Mouse (Mus musculus) embryonic facial prominence, embryonic 12.5 days (tissue): ENCODE results near the gene Gm3625. TPM values are rescaled to one million over a fixed set of nuclear protein-coding genes. Genes with fewer than 3 reads are reported as not detected.

Experiments
- ATAC-seq: fragments of 200-750 bp; cut with Nextera tagmentation; 2 replicates; pipeline ENCODE4 v1.8.0; 2017; ENCODE audit not compliant: insufficient number of reproducible peaks, insufficient read depth, low FRiP score, low TSS enrichment
- H3K27ac ChIP-seq: fragments of 300-500 bp; sonication (generic); 2 replicates; pipeline ENCODE4 v1.5.1; 2016; ENCODE audit warnings: mild to moderate bottlenecking
- H3K27me3 ChIP-seq: fragments of 300-500 bp; sonication (generic); 2 replicates; pipeline ENCODE4 v1.6.1; 2016; ENCODE audit warnings: mild to moderate bottlenecking, moderate library complexity
- H3K36me3 ChIP-seq: fragments of 300-500 bp; sonication (generic); 2 replicates; pipeline ENCODE4 v1.6.1; 2016; ENCODE audit warnings: mild to moderate bottlenecking
- H3K4me1 ChIP-seq: fragments of 300-500 bp; sonication (generic); 2 replicates; pipeline ENCODE4 v1.6.1; 2016
- H3K4me2 ChIP-seq: fragments of 300-500 bp; sonication (generic); replicated peaks from 2 replicates; pipeline ENCODE4 v1.6.1; 2016; ENCODE audit warnings: mild to moderate bottlenecking, moderate library complexity
- H3K4me3 ChIP-seq: fragments of 300-500 bp; sonication (generic); 2 replicates; pipeline ENCODE4 v1.5.1; 2016; ENCODE audit warnings: mild to moderate bottlenecking
- H3K9ac ChIP-seq: fragments of 300-500 bp; sonication (generic); 2 replicates; pipeline ENCODE4 v1.6.1; 2016; ENCODE audit warnings: mild to moderate bottlenecking, moderate library complexity
- H3K9me3 ChIP-seq: fragments of 300-500 bp; sonication (generic); 2 replicates; pipeline ENCODE4 v1.6.1; 2016; ENCODE audit warnings: mild to moderate bottlenecking, moderate library complexity
- WGBS: fragments of 180-500 bp; shearing (Covaris S2); methylation state at CpG from one replicate; pipeline ENCODE4 v1.1.7; 2016; 5-methylcytosine and 5-hydroxymethylcytosine counted together
- polyA plus RNA-seq: library from polyadenylated mRNA; unstranded; fragments of >200 nt; fragmentation: Nextera tagmentation; extraction: Ambion mirVana; gene quantifications from 2 replicates; pipeline ENCODE4 v1.2.1, GENCODE M21; 2016

Gm3625 gene
- polyA plus RNA-seq, result not detected in 2 replicates

DNA sequence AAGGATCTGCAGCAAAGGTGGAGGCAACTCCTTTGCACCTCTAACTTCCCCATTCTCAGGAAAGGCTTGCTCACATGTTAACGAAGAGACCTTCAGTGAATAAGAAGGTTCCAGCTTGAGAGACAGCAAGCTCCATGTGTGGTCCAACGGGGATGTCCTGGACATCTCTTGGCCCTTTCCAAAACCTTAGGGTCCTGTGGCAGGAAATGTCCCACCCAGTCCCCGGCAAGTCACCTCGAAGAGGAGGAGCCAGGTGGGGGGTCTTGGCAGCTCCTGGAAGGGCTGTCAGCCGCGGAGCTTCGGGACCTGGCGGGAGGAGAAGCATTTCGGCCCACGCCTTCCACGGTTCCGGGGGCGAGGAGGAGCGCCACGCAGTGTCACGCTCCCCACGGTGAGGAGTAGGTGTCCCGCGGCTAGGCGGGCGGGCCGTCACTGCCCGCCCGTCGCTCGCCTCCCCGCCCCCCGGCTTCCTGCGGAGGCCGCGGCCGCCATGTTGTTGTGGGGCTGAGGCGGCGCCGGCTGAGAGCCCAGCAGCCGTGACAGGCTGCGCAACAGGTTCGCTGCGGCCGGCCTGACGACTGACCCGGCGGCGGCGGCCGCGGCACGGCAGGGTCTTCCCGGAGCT, at the start of gene Gm3625, which contains the start of gene Itsn2:
Gm3625 (minus strand) TSS at position 387 of the 625 bp plus-strand sequence.
Itsn2 (plus strand) TSS at position 98 of the 625 bp plus-strand sequence.
- Histone ChIP-seq H3K4me3 (peak within 1 kb of the TSS; percentile 89), H3K9me3 (no peaks in the 10 kb centered on the region), H3K4me1 (peaks cover 8% of the 10 kb centered on the region; the same call in 1 of the 2 replicates), H3K9ac (peak within 1 kb of the TSS; percentile 85), H3K27me3 (no peaks in the 10 kb centered on the region), H3K36me3 (no peaks in the 10 kb centered on the region), H3K27ac (peak within 1 kb of the TSS; percentile 67), H3K4me2 (peak within 1 kb of the TSS; percentile 60)
- under 1% methylated on average over 49 of the region's 49 CpGs for WGBS
- peak; percentile 90 for ATAC-seq

DNA sequence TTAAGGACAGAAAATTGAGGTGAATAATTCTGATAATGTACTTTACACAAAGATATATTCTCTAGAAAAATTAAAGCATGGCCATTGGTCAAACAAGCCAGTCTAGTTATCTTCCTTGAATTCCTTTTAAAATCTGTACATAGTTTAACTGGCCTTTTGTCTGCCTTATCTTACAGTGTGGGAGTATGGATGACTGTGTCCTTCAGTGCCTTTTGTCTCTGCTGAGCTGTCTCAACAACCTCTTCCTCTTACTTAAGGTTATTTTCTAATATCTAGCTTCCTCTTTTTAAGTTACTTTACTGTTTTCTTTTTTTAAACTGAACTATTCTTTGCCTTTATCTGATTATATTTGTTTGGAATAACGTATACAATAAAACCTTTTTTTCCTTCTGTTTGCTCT, 48.0 kb upstream of the Gm3625 start:
- H3K27ac ChIP-seq, result no peak overlapping the region
- no peaks in the 10 kb centered on the region for H3K27me3 ChIP-seq
- no peaks in the 10 kb centered on the region for H3K9me3 ChIP-seq
- H3K4me2 ChIP-seq, result no peak overlapping the region
- ATAC-seq, result no peak
- H3K4me1 ChIP-seq, result no peaks in the 10 kb centered on the region
- 98% methylated on average over 1 of the region's 1 CpGs for WGBS
- H3K36me3 ChIP-seq, result peaks cover 25% of the 10 kb centered on the region
- no peak overlapping the region for H3K4me3 ChIP-seq
- no peak overlapping the region for H3K9ac ChIP-seq

DNA sequence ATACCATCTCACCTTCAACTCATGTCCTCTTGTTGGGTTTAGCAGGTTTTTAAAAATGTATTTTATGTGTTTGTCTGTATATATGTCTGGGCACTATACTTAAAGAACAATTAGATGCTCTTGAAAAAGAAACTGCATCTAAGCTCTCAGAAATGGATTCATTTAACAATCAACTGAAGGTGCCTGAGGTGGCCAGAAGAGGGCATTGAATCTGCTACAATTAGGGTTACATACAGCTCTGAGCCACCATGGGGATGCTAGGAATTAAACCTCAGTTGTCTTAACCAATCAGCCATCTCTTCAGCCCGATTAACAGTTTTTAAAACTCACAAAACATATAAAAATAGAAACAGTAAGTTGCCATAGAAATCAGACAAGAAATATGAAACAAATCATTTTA, 45.7 kb upstream of the Gm3625 start:
- WGBS, result 85% methylated on average over 1 of the region's 1 CpGs
- ATAC-seq, result no peak
- H3K9me3 ChIP-seq, result no peaks in the 10 kb centered on the region
- H3K27me3 ChIP-seq, result no peaks in the 10 kb centered on the region
- H3K4me1 ChIP-seq, result no peaks in the 10 kb centered on the region
- H3K27ac ChIP-seq, result no peak overlapping the region
- no peak overlapping the region for H3K9ac ChIP-seq
- H3K4me2 ChIP-seq, result no peak overlapping the region
- peaks cover 38% of the 10 kb centered on the region for H3K36me3 ChIP-seq
- no peak overlapping the region for H3K4me3 ChIP-seq

DNA sequence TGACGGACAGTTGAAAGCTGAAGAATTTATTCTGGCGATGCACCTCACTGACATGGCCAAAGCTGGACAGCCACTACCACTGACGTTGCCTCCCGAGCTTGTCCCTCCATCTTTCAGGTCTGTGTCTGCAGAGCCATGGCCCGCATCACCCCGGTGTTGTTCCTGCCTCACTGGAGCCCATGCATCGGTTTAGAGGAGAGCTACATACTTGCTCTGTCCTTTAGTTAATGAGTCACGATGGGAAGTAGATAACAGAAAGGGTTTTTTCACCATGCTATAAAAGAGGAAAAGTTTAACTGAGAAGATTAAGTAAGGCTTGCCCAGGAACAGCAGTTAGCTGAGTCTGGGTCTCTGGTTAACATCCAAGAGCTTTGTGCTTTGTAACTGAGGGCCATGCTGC, 40.2 kb upstream of the Gm3625 start:
- H3K9me3 ChIP-seq, result no peaks in the 10 kb centered on the region
- H3K4me3 ChIP-seq, result no peak overlapping the region
- no peaks in the 10 kb centered on the region for H3K27me3 ChIP-seq
- H3K4me2 ChIP-seq, result no peak overlapping the region
- no peak overlapping the region for H3K9ac ChIP-seq
- peaks cover 41% of the 10 kb centered on the region for H3K36me3 ChIP-seq
- 87% methylated on average over 8 of the region's 8 CpGs for WGBS
- H3K27ac ChIP-seq, result no peak overlapping the region
- no peaks in the 10 kb centered on the region for H3K4me1 ChIP-seq
- ATAC-seq, result no peak

DNA sequence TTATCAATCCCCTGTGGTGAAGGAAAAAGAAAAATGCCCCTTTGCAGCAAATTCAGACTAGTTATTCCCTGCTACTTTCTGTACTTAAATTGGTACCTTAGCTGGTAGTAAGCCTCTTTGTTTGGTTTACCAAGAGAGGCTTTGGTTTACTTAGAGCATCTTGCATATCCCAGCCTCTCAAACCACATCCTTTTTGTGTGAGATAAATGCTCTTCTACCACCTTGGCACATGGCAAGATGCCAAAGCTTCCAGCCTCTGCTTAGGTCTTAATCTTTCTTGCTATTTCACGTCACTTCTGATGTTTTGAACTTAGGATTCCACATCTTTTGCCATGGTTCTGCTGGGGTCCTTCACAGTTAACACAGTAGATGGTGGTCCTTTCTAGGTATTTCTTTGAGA, 31.5 kb upstream of the Gm3625 start:
- H3K4me2 ChIP-seq, result no peak overlapping the region
- no peak for ATAC-seq
- WGBS, result 78% methylated on average over 1 of the region's 1 CpGs

DNA sequence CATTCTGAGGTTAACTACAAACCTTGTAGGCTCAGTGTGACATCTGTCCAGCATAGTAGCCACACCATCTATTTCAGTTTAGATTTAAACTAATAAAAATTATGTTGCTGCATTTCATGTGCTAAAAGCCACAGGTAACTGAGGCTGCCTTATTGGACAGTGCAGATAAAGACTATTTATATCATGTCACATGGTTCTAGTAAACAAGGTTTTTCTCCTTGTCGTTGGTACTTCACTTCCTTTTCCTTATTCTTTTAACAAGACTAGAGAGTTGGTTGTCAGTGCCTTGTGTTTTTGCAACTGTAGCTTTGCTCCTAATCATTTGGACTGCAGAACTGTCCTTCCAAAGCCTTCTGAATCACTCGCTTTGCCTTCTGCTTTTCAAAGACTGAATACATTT, 22.0 kb upstream of the Gm3625 start:
- ATAC-seq, result no peak
- Histone ChIP-seq H3K9ac (no peak overlapping the region), H3K4me3 (no peak overlapping the region), H3K36me3 (no peaks in the 10 kb centered on the region), H3K9me3 (no peaks in the 10 kb centered on the region), H3K4me1 (peaks cover 3% of the 10 kb centered on the region; the same call in 1 of the 2 replicates), H3K4me2 (no peak overlapping the region), H3K27ac (no peak overlapping the region), H3K27me3 (no peaks in the 10 kb centered on the region)
- 71% methylated on average over 2 of the region's 2 CpGs for WGBS

More for the DNA sequence above, 31.5 kb upstream of the Gm3625 start:
- Histone ChIP-seq H3K9ac (no peak overlapping the region), H3K27me3 (no peaks in the 10 kb centered on the region), H3K27ac (no peak overlapping the region), H3K4me3 (no peak overlapping the region), H3K9me3 (no peaks in the 10 kb centered on the region), H3K36me3 (no peaks in the 10 kb centered on the region; the same call in 1 of the 2 replicates), H3K4me1 (no peaks in the 10 kb centered on the region)

DNA sequence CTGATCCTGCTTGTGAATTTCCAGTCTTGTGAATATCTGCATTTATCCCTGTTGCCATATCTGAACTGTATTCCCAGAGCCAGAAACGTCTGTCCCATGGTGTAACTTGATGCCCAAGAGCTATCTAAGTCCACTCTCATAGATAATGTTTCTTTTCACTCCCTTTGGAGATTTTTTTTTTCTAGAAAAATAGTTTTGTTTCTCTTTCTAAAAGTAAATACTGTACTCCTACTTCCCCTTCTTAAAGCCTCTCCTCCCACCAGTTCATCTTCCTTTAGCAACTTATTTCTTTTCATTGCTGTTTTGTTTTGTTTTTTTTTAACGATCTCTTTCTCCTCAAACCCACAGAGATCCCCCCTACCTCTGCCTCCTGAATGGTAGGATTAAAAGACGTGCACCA, 13.9 kb upstream of the Gm3625 start:
- Histone ChIP-seq H3K27me3 (no peaks in the 10 kb centered on the region), H3K9ac (no peak overlapping the region), H3K27ac (no peak overlapping the region), H3K4me1 (0 out of 2 replicates have a peak, but pooled peaks cover 4% of the 10 kb centered on the region), H3K4me3 (no peak overlapping the region), H3K4me2 (no peak overlapping the region), H3K9me3 (no peaks in the 10 kb centered on the region), H3K36me3 (no peaks in the 10 kb centered on the region)
- WGBS, result 40% methylated on average over 3 of the region's 3 CpGs
- ATAC-seq, result no peak

DNA sequence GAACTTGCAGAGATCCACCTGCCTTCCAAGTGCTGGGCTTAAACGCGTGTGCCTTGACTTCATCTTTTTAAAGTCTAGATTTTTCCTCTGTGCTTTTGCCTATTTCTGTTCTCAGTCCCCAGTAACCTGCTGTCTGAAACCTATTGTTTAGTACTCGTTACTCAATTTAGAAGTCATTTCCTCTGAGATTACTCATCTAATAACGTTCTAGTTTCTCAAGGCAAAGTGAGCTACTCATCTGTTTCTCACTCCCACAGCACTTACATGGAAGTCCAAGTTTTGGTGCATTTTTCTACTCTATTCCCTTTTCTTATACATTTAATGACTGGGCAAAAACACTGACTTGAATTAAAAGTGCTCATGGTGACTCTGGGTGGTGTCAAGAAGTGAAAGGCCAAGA, 7.0 kb upstream of the Gm3625 start:
- no peak for ATAC-seq
- H3K36me3 ChIP-seq, result no peaks in the 10 kb centered on the region
- no peak overlapping the region for H3K27ac ChIP-seq
- no peaks in the 10 kb centered on the region for H3K4me1 ChIP-seq
- no peaks in the 10 kb centered on the region for H3K27me3 ChIP-seq
- no peak overlapping the region for H3K4me2 ChIP-seq
- H3K9ac ChIP-seq, result no peak overlapping the region
- no peaks in the 10 kb centered on the region for H3K9me3 ChIP-seq
- WGBS, result 70% methylated on average over 4 of the region's 4 CpGs
- H3K4me3 ChIP-seq, result no peak overlapping the region

DNA sequence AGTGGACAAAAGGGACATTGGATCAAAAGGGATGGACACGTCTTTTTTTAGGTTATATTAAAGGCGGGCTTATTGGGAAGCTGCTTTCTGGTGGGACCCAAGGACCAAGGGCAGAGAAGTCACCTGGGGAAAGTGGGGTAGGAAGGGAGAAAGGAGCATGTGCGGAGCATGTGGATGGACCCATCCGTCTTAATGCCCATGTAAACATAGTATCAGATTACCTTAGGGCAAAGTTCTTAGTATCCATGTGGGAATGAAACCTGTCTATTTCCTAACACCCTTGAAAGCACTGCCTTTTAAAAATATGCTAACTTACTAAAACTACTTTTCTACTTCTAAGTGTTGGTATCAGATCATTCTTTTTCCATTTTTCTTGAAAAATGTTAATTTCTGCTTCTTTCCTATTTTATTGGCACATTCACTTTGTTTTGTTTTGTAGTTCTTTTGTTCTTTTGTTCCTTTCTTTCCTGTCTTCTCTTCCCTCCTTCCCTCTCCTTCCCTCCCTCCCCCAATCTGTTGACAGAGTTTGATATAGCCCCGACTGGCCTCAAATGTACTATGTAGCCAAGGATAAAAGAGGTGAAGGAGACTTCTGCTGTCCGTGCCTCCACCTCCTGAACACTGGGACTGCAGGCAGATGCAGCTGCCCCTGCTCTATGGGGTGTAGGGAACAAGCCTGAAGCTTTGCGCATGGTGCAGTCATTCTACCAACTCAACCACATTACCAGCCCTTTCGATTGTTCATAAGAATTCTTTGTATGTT, 6.1 kb upstream of the Gm3625 start:
- H3K27ac ChIP-seq, result no peak overlapping the region
- H3K4me2 ChIP-seq, result no peak overlapping the region
- ATAC-seq, result no peak
- no peak overlapping the region for H3K9ac ChIP-seq
- H3K9me3 ChIP-seq, result no peaks in the 10 kb centered on the region
- peaks cover 2% of the 10 kb centered on the region; the same call in 1 of the 2 replicates for H3K4me1 ChIP-seq
- no peaks in the 10 kb centered on the region for H3K27me3 ChIP-seq
- 58% methylated on average over 8 of the region's 8 CpGs for WGBS
- no peaks in the 10 kb centered on the region for H3K36me3 ChIP-seq
- H3K4me3 ChIP-seq, result no peak overlapping the region

DNA sequence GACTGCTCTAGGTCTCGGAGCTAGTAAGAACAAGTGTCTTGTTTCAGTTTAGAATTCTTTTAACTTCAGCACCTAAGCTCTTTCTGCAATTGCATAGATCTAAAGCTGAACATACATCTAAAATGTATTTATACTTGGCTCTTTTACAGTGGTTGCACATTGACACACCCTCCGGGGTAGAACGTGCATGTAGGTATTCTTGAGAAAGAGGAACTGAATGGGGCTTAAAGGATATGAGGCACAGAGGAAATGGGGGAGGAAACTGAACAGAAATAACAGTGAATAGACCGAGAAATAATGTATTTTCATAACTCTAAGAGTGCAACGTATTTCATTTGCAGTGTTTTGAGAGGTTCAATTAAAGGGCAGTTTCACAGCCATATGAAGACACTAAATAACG, 2.3 kb upstream of the Gm3625 start:
- Histone ChIP-seq H3K9ac (no peak overlapping the region), H3K27ac (no peak overlapping the region), H3K27me3 (no peaks in the 10 kb centered on the region), H3K4me2 (no peak overlapping the region), H3K9me3 (no peaks in the 10 kb centered on the region), H3K4me1 (peaks cover 8% of the 10 kb centered on the region; the same call in 1 of the 2 replicates), H3K36me3 (no peaks in the 10 kb centered on the region), H3K4me3 (no peak overlapping the region)
- 77% methylated on average over 6 of the region's 6 CpGs for WGBS
- ATAC-seq, result no peak

DNA sequence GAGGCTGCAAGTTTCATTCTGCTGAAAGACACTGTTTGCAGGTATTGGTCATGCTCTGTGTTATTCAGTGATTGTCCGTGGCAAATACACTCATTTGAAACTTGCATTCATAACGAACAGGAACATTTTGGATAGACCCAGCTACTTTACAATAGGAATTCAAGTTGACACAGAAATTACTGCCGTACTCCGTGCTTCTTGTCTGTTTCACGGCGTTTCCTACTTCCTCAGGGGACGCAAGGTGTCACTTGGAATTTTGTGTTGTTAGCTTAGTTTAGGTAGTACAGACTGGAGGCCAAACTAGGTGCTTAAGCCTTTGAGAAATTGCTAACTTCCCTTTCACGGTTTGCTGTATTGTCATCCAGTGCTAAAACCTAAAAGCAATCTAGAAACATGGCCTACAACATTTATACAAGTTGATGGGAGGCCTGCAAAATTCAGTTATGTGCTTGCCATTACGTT, 1.2 kb upstream of the Gm3625 start:
- peak overlapping the region; percentile 89 for H3K4me3 ChIP-seq
- H3K27ac ChIP-seq, result no peak overlapping the region
- H3K27me3 ChIP-seq, result no peaks in the 10 kb centered on the region
- H3K4me1 ChIP-seq, result peaks cover 8% of the 10 kb centered on the region; the same call in 1 of the 2 replicates
- WGBS, result 63% methylated on average over 9 of the region's 9 CpGs
- peak overlapping the region; percentile 85 for H3K9ac ChIP-seq
- H3K4me2 ChIP-seq, result peak overlapping the region; percentile 60
- ATAC-seq, result no peak
- no peaks in the 10 kb centered on the region for H3K36me3 ChIP-seq
- no peaks in the 10 kb centered on the region for H3K9me3 ChIP-seq
